14 mouse cellular contexts compared by ENCODE assay signal in genomic region chrX:158652226-158652625, GRCm38 (mm10).
DNase-seq lines count a peak whose midpoint lies in the region; ATAC-seq and TF ChIP-seq lines count a peak whose summit lies in the region.
"Had no signal": no experiment of that assay in that cellular context is flagged by ENCODE, and none has a peak within 500 bp of the region (broad histone marks: within the 10 kb centered on the region; RNA-seq: fewer than 3 reads in every experiment).

No protein-coding gene starts in this region.

- no peak overlapping the region for H3K27ac ChIP-seq in hindbrain, embryonic 16.5 days (ENCODE audit: low read depth, low read length)
- no peak overlapping the region for H3K27ac ChIP-seq in stomach, postnatal 0 days (replicated peaks)
- no peak overlapping the region for H3K27ac ChIP-seq in intestine, postnatal 0 days (ENCODE audit: low read depth, low read length)
- H3K27ac ChIP-seq: embryonic facial prominence, embryonic 15.5 days; heart, adult 2 months had no signal

- 45% methylated on average over 4 of the region's 4 CpGs for WGBS in hindbrain, embryonic 16.5 days
- 89% methylated on average over 4 of the region's 4 CpGs for WGBS in stomach, postnatal 0 days
- WGBS in intestine, postnatal 0 days: 70% methylated on average over 4 of the region's 4 CpGs

- no peak overlapping the region for H3K9ac ChIP-seq in hindbrain, embryonic 16.5 days (ENCODE audit: low read depth, low read length)
- no peak overlapping the region for H3K9ac ChIP-seq in stomach, postnatal 0 days (ENCODE audit: low read length)
- no peak overlapping the region for H3K9ac ChIP-seq in intestine, postnatal 0 days (ENCODE audit: low read depth, low read length)
- H3K9ac ChIP-seq: embryonic facial prominence, embryonic 15.5 days had no signal

- DNase-seq in adrenal gland, adult 8-10 months: peak; percentile 1
- DNase-seq in adrenal gland, postnatal 4 days (ENCODE audit: low spot score in 2 of 2): no peak
- DNase-seq in right cerebral cortex, postnatal 4 days: peak; percentile 2
- DNase-seq in right cerebral cortex, postnatal 25 days: no peak
- DNase-seq in stomach, postnatal 0 days (ENCODE audit: low spot score): no peak
- DNase-seq in thymus, postnatal 4 days: no peak
- DNase-seq: heart, adult 2 months; heart, postnatal 36 days; liver; spleen, adult 18-20 months had no signal

- H3K27me3 ChIP-seq in hindbrain, embryonic 16.5 days (replicated peaks; ENCODE audit: control insufficient read depth, insufficient read depth, low read length): no peaks in the 10 kb centered on the region
- no peaks in the 10 kb centered on the region for H3K27me3 ChIP-seq in stomach, postnatal 0 days (ENCODE audit: control insufficient read depth, insufficient read depth, low read length)
- H3K27me3 ChIP-seq in intestine, postnatal 0 days (replicated peaks; ENCODE audit: control insufficient read depth, insufficient read depth, low read length): no peaks in the 10 kb centered on the region
- H3K27me3 ChIP-seq: embryonic facial prominence, embryonic 15.5 days had no signal

- no peaks in the 10 kb centered on the region for H3K9me3 ChIP-seq in hindbrain, embryonic 16.5 days (ENCODE audit: control insufficient read depth, low read length)
- H3K9me3 ChIP-seq in stomach, postnatal 0 days (ENCODE audit: control insufficient read depth, low read length): no peaks in the 10 kb centered on the region
- H3K9me3 ChIP-seq in intestine, postnatal 0 days (ENCODE audit: control insufficient read depth): no peaks in the 10 kb centered on the region
- H3K9me3 ChIP-seq: embryonic facial prominence, embryonic 15.5 days had no signal

- TF ChIP-seq CTCF in stomach, postnatal 0 days (IDR thresholded peaks at IDR 0.05; ENCODE audit: low read depth): no peak
- TF ChIP-seq CTCF in intestine, postnatal 0 days (IDR thresholded peaks at IDR 0.05; ENCODE audit: low read depth): no peak

- TF ChIP-seq EP300 in stomach, postnatal 0 days (optimal IDR thresholded peaks at IDR 0.05): no peak

- H3K4me2 ChIP-seq in hindbrain, embryonic 16.5 days (ENCODE audit: low read length): no peak overlapping the region
- no peak overlapping the region for H3K4me2 ChIP-seq in stomach, postnatal 0 days (replicated peaks; ENCODE audit: low read depth)
- no peak overlapping the region for H3K4me2 ChIP-seq in intestine, postnatal 0 days (replicated peaks; ENCODE audit: low read depth)
- H3K4me2 ChIP-seq: embryonic facial prominence, embryonic 15.5 days had no signal

- peak; percentile 84 for ATAC-seq in hindbrain, embryonic 16.5 days
- no peak for ATAC-seq in stomach, postnatal 0 days (ENCODE audit: low FRiP score, low TSS enrichment)
- no peak for ATAC-seq in intestine, postnatal 0 days
- ATAC-seq: lung, postnatal 0 days had no signal

- no peaks in the 10 kb centered on the region for H3K4me1 ChIP-seq in hindbrain, embryonic 16.5 days (ENCODE audit: control insufficient read depth, insufficient read depth, low read depth, low read length)
- no peaks in the 10 kb centered on the region for H3K4me1 ChIP-seq in stomach, postnatal 0 days (replicated peaks; ENCODE audit: control insufficient read depth, insufficient read depth)
- H3K4me1 ChIP-seq in intestine, postnatal 0 days (replicated peaks; ENCODE audit: control insufficient read depth, insufficient read depth, low read length): no peaks in the 10 kb centered on the region
- H3K4me1 ChIP-seq: embryonic facial prominence, embryonic 15.5 days had no signal

- no peaks in the 10 kb centered on the region for H3K36me3 ChIP-seq in hindbrain, embryonic 16.5 days (ENCODE audit: control insufficient read depth, insufficient read depth, low read length)
- H3K36me3 ChIP-seq in stomach, postnatal 0 days (ENCODE audit: control insufficient read depth, insufficient read depth, low read length): no peaks in the 10 kb centered on the region
- no peaks in the 10 kb centered on the region for H3K36me3 ChIP-seq in intestine, postnatal 0 days (ENCODE audit: control insufficient read depth, insufficient read depth)
- H3K36me3 ChIP-seq: embryonic facial prominence, embryonic 15.5 days had no signal

- H3K4me3 ChIP-seq in hindbrain, embryonic 16.5 days (ENCODE audit: low read length): no peak overlapping the region
- no peak overlapping the region for H3K4me3 ChIP-seq in stomach, postnatal 0 days (ENCODE audit: low read depth, low read length)
- H3K4me3 ChIP-seq in intestine, postnatal 0 days (ENCODE audit: low read depth, low read length): no peak overlapping the region
- H3K4me3 ChIP-seq: embryonic facial prominence, embryonic 15.5 days; heart, adult 2 months had no signal

Comparison
In these comparisons a context has a peak if more than half of its experiments do, and no peak if none do; other contexts are left out.
1. DNase-seq: peak in adrenal gland, adult 8-10 months (single experiment) and right cerebral cortex, postnatal 4 days (single experiment); none in adrenal gland, postnatal 4 days (0 of 2), right cerebral cortex, postnatal 25 days (single experiment), stomach, postnatal 0 days (single experiment) and thymus, postnatal 4 days (single experiment).